Mouse (Mus musculus) thymus, adult 2 months (tissue): ENCODE measurements around the gene Sepsecs.

ENCODE experiments used
- CTCF ChIP-seq: fragments of 200-500 bp; IDR thresholded peaks from 2 replicates; pipeline ENCODE4 v1.5.1; 2012; ENCODE audit warnings: mild to moderate bottlenecking, control low read depth, low read length, moderate library complexity, borderline replicate concordance; ENCODE audit not compliant: control insufficient read depth, poor library complexity, insufficient read depth; ENCODE audit errors: extremely low read depth
- POLR2A ChIP-seq: fragments of 200-500 bp; IDR thresholded peaks from 2 replicates; pipeline ENCODE4 v1.6.1; 2012; ENCODE audit warnings: mild to moderate bottlenecking, low read length, control low read depth, moderate library complexity; ENCODE audit not compliant: control insufficient read depth, poor library complexity, insufficient read depth; ENCODE audit errors: extremely low read depth

GRCm38 (mm10) chr5:52590612-52591011, 78.9 kb downstream of the Sepsecs start:
- TF ChIP-seq CTCF (no peak), POLR2A (no peak)
